Mouse (Mus musculus) T-cell, adult 2 months (primary cell): Measurements from ENCODE around the gene Rnf4.

Experiments
- DNase-seq: peaks from one replicate; pipeline ENCODE4 v3.0.0; 2022; ENCODE audit warnings: low spot score

The Rnf4 gene

GRCm38 (mm10) chr5:34336775-34337450 is 824 bp downstream of the Rnf4 start:
- DNase-seq, result peak; percentile 85

GRCm38 (mm10) chr5:34340246-34340645 is 4.2 kb downstream of the Rnf4 start:
- no peak for DNase-seq

- no peak for DNase-seq
Observed at GRCm38 (mm10) chr5:34352084-34352631, 16.1 kb downstream of the Rnf4 start.

DNA sequence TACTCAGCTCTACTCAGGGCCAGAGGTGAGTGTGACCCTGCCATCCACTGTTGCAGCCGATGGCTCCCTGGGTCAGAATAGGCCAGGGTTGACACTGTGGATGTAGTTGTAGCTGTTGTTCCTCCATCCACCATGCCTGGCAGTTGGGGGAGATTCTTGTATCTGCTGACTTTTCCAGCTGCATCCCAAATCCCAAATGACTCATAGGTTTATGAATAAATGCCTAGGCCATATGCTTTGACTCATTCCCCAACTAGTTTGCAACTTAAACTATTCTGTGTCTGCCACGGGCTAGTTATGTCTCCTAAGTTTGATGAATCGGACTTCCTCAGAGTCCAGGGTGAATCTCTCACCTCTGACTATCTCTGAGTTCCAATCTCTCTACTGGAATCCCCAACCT is 24.2 kb downstream of the Rnf4 start:
- no peak for DNase-seq

DNA sequence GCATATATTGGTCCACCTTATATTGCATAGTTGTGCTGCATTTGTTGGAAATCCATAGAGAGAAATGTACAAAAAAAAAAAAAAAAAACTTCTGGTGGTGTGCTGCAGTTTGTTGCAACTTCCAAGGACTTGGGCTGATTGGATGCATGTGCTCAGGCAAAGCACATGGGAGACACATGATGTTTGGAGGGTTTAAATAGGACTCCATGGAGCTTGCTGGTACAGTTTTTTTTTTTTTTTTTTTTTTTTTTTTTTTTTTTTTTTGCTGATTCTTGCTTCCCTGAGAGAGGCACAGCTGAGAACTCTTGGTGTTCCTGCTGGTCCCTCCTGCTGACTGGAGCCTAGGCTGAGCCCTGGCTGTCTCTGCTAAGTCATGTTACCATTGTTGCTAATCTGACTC is 27.0 kb downstream of the Rnf4 start:
- no peak for DNase-seq

DNA sequence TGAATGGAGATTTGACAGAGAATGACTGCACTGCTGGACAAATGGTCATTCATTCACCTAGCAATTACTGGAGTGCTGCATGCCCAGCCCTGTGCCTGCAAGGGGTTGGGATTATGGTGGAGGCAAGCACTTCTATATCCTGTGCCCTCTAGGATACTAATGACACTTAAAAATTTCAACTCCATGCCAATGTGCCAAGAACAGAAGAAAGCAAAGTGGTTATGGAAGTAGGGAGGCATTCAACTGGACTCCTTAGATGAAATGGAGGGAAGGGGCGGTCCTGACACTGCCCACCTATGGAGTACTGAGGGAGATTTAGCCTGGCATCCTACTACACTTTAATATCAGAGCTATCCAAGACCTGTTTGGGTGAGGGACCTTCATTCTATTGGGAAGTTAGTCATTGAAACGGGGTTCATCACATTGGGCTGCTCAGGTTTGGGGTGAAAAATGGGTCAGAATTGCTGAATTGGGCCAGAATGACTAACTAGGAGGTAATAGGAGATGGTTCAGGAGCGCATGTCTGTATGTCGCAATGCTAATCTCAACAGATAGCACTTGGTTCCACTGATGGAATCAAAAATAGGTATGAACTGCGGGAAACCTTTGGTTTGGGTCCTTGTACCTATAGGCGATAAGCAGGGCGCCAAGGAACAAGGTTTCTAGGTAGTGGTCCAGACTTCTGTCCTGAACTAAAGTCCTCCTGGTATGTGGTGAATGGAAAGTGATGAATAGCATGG is 32.6 kb downstream of the Rnf4 start:
- no peak for DNase-seq

- DNase-seq, result peak; percentile 96
Observed at GRCm38 (mm10) chr5:34369341-34370021, 33.4 kb downstream of the Rnf4 start, which contains the start of gene Fam193a. Gene Fam193a, plus strand, starts transcription at chr5:34369933.

GRCm38 (mm10) chr5:34370022-34370823 is 34.1 kb downstream of the Rnf4 start:
- peak; percentile 34 for DNase-seq

- no peak for DNase-seq
Observed at GRCm38 (mm10) chr5:34370840-34371239, 34.8 kb downstream of the Rnf4 start.

DNA sequence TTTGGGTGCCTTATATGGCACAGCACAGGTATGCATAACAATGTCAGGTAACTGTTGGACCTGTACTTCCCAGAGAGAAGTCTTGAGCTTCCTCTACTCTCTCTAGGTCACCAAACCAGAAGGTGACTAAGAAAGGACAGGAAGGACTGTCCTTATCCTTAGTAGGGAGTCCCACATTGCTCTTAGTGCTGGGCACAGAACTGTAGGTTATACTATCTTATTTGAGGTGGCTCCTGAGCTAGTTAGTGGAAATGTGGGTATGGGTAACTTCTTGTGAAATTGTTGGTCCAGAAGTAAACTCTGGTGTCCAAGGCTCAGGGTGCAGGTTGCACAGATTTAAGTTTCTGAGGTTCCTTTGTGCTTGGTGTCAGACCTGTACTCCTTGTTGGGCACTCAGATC is 36.1 kb downstream of the Rnf4 start:
- DNase-seq, result no peak

DNA sequence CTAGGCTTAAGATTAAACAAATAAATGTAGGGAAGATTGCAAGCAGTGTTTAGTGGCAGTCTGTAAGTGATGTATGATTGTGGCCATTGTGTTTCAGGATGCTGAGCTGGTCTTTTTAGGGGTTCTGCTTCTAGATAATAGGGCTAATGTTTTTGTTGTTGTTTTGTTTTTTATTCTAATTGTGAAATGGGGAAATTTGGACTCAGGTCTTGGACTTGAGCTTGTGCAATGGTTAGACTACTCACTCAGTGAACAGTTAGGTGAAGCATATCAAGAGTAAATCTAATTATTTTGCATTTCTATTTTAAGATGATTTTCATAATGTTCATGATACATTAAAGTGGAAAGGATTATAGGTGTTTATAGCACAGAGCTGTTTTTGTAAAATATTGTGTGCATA is 36.5 kb downstream of the Rnf4 start:
- no peak for DNase-seq

GRCm38 (mm10) chr5:34378787-34379186 is 42.7 kb downstream of the Rnf4 start:
- DNase-seq, result no peak

- DNase-seq, result no peak
Observed at GRCm38 (mm10) chr5:34381700-34382099, 45.6 kb downstream of the Rnf4 start.

DNA sequence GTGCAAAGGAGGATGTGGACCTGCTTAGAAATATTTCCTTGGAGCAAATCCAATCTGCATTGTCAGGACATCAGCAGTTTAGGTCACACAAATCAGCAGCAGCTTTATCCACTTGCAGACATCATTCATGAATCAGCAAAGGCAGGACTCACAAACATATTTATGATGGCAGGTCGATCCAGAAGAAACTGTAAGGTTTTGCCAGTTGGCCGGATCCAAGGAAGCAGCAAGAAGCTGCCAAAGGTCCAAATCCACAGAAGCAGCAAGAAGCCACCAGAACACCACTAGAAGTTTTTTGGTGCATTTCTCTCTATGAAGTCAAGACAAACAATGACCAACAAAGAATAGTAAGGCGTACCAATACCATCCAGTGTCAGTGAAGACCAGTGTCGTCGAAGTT is 49.5 kb downstream of the Rnf4 start:
- no peak for DNase-seq

GRCm38 (mm10) chr5:34386744-34387143 is 50.7 kb downstream of the Rnf4 start:
- DNase-seq, result no peak

DNA sequence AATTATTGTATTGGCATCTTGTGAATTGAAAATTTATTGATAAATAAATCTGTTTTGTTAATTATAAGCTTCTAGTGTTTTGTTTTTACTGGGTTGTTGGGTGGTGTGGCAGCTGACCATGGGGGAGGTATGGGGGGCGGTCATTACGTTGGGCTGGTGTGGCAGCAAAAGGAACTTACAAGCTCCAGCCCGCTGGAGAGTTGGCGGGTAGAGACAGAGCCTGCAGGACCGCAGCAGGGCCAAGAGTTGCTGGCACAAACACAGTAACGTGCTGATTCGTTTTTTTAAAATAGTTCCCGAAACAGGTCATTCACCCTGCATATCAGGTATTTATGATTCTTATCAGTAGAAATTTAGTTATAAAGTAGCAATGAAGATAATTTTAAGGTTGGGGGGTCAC is 57.2 kb downstream of the Rnf4 start:
- DNase-seq, result no peak

DNA sequence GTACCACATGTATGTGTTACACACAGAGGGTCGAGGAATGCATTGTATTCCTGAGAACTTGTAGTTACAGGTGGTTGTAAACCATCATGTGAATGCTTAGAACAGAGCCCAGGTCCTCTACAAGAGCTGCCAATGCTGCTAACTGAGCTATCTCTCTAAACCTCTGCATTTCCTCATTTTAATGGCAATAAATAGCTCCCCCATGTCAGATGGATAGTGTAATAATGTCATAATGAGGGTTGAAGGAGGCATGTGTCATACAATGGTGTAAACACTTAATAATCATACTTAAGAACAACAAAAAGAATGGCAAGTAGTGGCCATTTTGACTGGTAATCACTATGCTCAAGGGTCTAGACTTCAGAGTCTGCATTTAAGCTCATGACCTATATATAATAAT is 59.3 kb downstream of the Rnf4 start:
- DNase-seq, result no peak

GRCm38 (mm10) chr5:34395850-34396540 is 59.9 kb downstream of the Rnf4 start:
- no peak for DNase-seq

DNA sequence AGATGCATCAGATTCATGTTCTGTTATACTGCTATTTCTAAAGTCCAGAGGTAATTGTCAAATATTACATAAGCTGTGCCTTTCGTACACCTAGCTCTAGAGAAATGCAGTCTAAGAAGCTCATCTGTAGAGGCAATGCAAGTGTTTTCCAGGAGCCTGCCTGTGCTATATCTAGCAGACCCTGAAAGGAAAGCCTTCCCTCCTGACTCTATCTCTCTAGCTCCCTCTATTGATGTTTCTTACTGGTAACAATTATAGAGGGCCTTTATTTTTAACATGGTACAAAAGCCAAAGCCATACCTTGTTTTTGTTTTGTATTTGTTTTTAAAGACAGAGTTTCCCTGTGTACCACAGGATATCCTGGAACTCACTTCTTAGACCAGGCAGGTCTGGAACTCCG is 61.8 kb downstream of the Rnf4 start:
- no peak for DNase-seq

DNA sequence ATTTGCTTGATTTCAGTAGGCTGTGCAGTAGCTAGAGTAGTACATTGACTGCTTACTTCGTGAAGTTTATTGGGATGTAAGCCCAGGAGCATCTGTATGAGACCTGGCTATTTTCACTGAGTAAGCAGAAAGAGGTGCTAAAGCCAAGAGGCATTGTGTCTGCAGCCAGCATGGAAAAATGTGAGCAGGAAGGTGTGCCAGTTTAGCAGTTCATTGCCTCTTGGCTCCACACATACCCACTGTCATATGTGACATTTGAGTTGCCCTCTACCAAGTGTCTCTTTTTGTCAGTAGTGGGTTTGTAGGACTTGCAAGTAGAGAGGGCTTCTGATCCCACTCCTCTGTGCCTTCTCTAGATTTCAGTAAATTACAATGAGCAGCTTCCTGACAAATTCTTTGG is 62.2 kb downstream of the Rnf4 start:
- DNase-seq, result no peak
